Comparison of ENCODE assay signal across 10 mouse cellular contexts in genomic region chr5:124240841-124241685, GRCm38 (mm10). TPM values are rescaled to one million over a fixed set of nuclear protein-coding genes. Genes with fewer than 3 reads are reported as not detected.
DNase-seq lines count a peak whose midpoint lies in the region; ATAC-seq and TF ChIP-seq lines count a peak whose summit lies in the region.
"Had no signal": no experiment of that assay in that cellular context is flagged by ENCODE, and none has a peak within 500 bp of the region (broad histone marks: within the 10 kb centered on the region; RNA-seq: fewer than 3 reads in every experiment).

No protein-coding gene starts in this region.

- H3K4me2 ChIP-seq in liver, embryonic 11.5 days = no peak overlapping the region
- peak overlapping the region; percentile 34 for H3K4me2 ChIP-seq in forebrain, embryonic 14.5 days (ENCODE audit: low read length)
- peak overlapping the region; percentile 17 for H3K4me2 ChIP-seq in kidney, embryonic 16.5 days (replicated peaks; ENCODE audit: low read depth, low read length)

- no peak for TF ChIP-seq CTCF in liver, adult 2 months (IDR thresholded peaks at IDR 0.05; ENCODE audit: low read depth, low read length)
- no peak for TF ChIP-seq CTCF in olfactory bulb, adult 2 months (IDR thresholded peaks at IDR 0.05; ENCODE audit: insufficient read depth, low read depth, low read length)

- DNase-seq in liver, adult 2 months (ENCODE audit: extremely low read depth, low read depth, low spot score) = peak; percentile 49
- DNase-seq in liver, embryonic 11.5 days (ENCODE audit: low spot score) = no peak
- DNase-seq in forebrain, embryonic 14.5 days (ENCODE audit: low spot score) = peak; percentile 77
- DNase-seq in urinary bladder, postnatal 36 days (ENCODE audit: low spot score in 2 of 2) = no peak
- DNase-seq in layer of hippocampus, postnatal 25 days (ENCODE audit: extremely low spot score in 1 of 2, low spot score in 1 of 2) = no peak
- no peak for DNase-seq in MN1 (ENCODE audit: low spot score)

- no peak overlapping the region for H3K27ac ChIP-seq in liver, adult 2 months (replicated peaks; ENCODE audit: insufficient read depth, low read depth, low read length)
- no peak overlapping the region for H3K27ac ChIP-seq in liver, embryonic 11.5 days (ENCODE audit: low read depth, low read length)
- H3K27ac ChIP-seq in forebrain, embryonic 14.5 days (ENCODE audit: low read depth, low read length) = peak overlapping the region; percentile 49
- no peak overlapping the region; the same call in 1 of the 2 replicates for H3K27ac ChIP-seq in kidney, embryonic 16.5 days (ENCODE audit: low read length)
- H3K27ac ChIP-seq in olfactory bulb, adult 2 months (ENCODE audit: insufficient read depth, low read depth, low read length) = peak overlapping the region; percentile 88

- no peaks in the 10 kb centered on the region for H3K9me3 ChIP-seq in liver, embryonic 11.5 days (ENCODE audit: control insufficient read depth, low read length)
- H3K9me3 ChIP-seq in forebrain, embryonic 14.5 days (replicated peaks; ENCODE audit: control insufficient read depth, low read length) = no peaks in the 10 kb centered on the region
- H3K9me3 ChIP-seq in kidney, embryonic 16.5 days (ENCODE audit: low read length) = no peaks in the 10 kb centered on the region
- H3K9me3 ChIP-seq: G1E had no signal

- H3K4me3 ChIP-seq in liver, adult 2 months (ENCODE audit: insufficient read depth, low read depth, low read length) = no peak overlapping the region
- H3K4me3 ChIP-seq in liver, embryonic 11.5 days (ENCODE audit: low read depth, low read length) = no peak overlapping the region
- no peak overlapping the region for H3K4me3 ChIP-seq in forebrain, embryonic 14.5 days (ENCODE audit: low read depth, low read length)
- H3K4me3 ChIP-seq in kidney, embryonic 16.5 days (ENCODE audit: low read length) = no peak overlapping the region
- no peak overlapping the region for H3K4me3 ChIP-seq in olfactory bulb, adult 2 months (ENCODE audit: insufficient read depth, low read depth, low read length)
- H3K4me3 ChIP-seq: erythroblast, embryonic 14.5 days had no signal

- no peak overlapping the region for H3K9ac ChIP-seq in liver, adult 2 months (ENCODE audit: low read depth, low read length)
- no peak overlapping the region for H3K9ac ChIP-seq in liver, embryonic 11.5 days (ENCODE audit: low read depth, low read length)
- no peak overlapping the region for H3K9ac ChIP-seq in forebrain, embryonic 14.5 days (ENCODE audit: low read length)
- H3K9ac ChIP-seq in kidney, embryonic 16.5 days (replicated peaks; ENCODE audit: low read length) = no peak overlapping the region

- H3K27me3 ChIP-seq in liver, adult 2 months (ENCODE audit: control insufficient read depth, insufficient read depth, low read length) = no peaks in the 10 kb centered on the region
- H3K27me3 ChIP-seq in liver, embryonic 11.5 days (replicated peaks; ENCODE audit: control insufficient read depth, insufficient read depth, low read length) = no peaks in the 10 kb centered on the region
- H3K27me3 ChIP-seq in forebrain, embryonic 14.5 days (replicated peaks; ENCODE audit: control insufficient read depth, insufficient read depth, low read length) = no peaks in the 10 kb centered on the region
- no peaks in the 10 kb centered on the region for H3K27me3 ChIP-seq in kidney, embryonic 16.5 days (ENCODE audit: insufficient read depth, low read length)

- peaks cover 49% of the 10 kb centered on the region; the same call in 1 of the 2 replicates for H3K79me2 ChIP-seq in liver, adult 2 months (ENCODE audit: control insufficient read depth, insufficient read depth, low read length)

- H3K36me3 ChIP-seq in liver, adult 2 months (ENCODE audit: control insufficient read depth, insufficient read depth, low read length) = peaks cover 2% of the 10 kb centered on the region
- peaks cover 2% of the 10 kb centered on the region; the same call in 1 of the 2 replicates for H3K36me3 ChIP-seq in liver, embryonic 11.5 days (ENCODE audit: control insufficient read depth, insufficient read depth, low read length)
- H3K36me3 ChIP-seq in forebrain, embryonic 14.5 days (ENCODE audit: control insufficient read depth, insufficient read depth, low read length) = no peaks in the 10 kb centered on the region
- H3K36me3 ChIP-seq in kidney, embryonic 16.5 days (ENCODE audit: insufficient read depth, low read length) = no peaks in the 10 kb centered on the region

- peaks cover 14% of the 10 kb centered on the region for H3K4me1 ChIP-seq in liver, adult 2 months (ENCODE audit: control insufficient read depth, insufficient read depth, low read length)
- H3K4me1 ChIP-seq in liver, embryonic 11.5 days (replicated peaks; ENCODE audit: control insufficient read depth, insufficient read depth, low read length) = peaks cover 38% of the 10 kb centered on the region
- H3K4me1 ChIP-seq in forebrain, embryonic 14.5 days (ENCODE audit: control insufficient read depth, insufficient read depth, low read length) = peaks cover 15% of the 10 kb centered on the region
- H3K4me1 ChIP-seq in kidney, embryonic 16.5 days (ENCODE audit: insufficient read depth, low read length) = peaks cover 28% of the 10 kb centered on the region
- peaks cover 48% of the 10 kb centered on the region for H3K4me1 ChIP-seq in olfactory bulb, adult 2 months (ENCODE audit: control insufficient read depth, insufficient read depth, low read length)

- 64% methylated on average over 22 of the region's 22 CpGs for WGBS in liver, adult 2 months
- whole genome bisulfite sequencing in liver, embryonic 11.5 days = 55% methylated on average over 22 of the region's 22 CpGs
- 23% methylated on average over 22 of the region's 22 CpGs for WGBS in forebrain, embryonic 14.5 days
- 18% methylated on average over 22 of the region's 22 CpGs for WGBS in kidney, embryonic 16.5 days
- WGBS in olfactory bulb, adult 2 months = 34% methylated on average over 22 of the region's 22 CpGs

- no peak for ATAC-seq in liver, embryonic 11.5 days (replicated peaks; ENCODE audit: low FRiP score)
- ATAC-seq in forebrain, embryonic 14.5 days = peak; percentile 83
- peak; percentile 32 for ATAC-seq in kidney, embryonic 16.5 days (ENCODE audit: low FRiP score, low TSS enrichment)

- no peak for TF ChIP-seq POLR2A in liver, adult 2 months (IDR thresholded peaks at IDR 0.05; ENCODE audit: extremely low read depth, insufficient read depth, low read length)
- no peak for TF ChIP-seq POLR2A in olfactory bulb, adult 2 months (IDR thresholded peaks at IDR 0.05; ENCODE audit: insufficient read depth, low read depth, low read length)

RNA-seq across cellular contexts. Expression of gene Pitpnm2, which starts 8.5 kb away (rescaled TPM):
- total RNA-seq in liver, adult 2 months (2014; rRNA removed) = 10.6 and 13.9 TPM in 2 replicates
- polyA plus RNA-seq in liver, adult 2 months (2012; rRNA removed) = 25.5 and 30.3 TPM in 2 replicates
- polyA plus RNA-seq in liver, embryonic 11.5 days (2014; fragmentation: Nextera tagmentation; extraction: Ambion mirVana) = 5.1 and 5.9 TPM in 2 replicates
- 8.5 and 12.2 TPM in 2 replicates for polyA plus RNA-seq in forebrain, embryonic 14.5 days (2014; fragmentation: Nextera tagmentation; extraction: Ambion mirVana)
- 3.9 and 4.1 TPM in 2 replicates for polyA plus RNA-seq in kidney, embryonic 16.5 days (2015; fragmentation: Nextera tagmentation; extraction: Ambion mirVana)
- 145 TPM in 1 of 2 replicates, not detected in the other for polyA plus RNA-seq in olfactory bulb, adult 2 months (2012; ENCODE audit: insufficient read depth, insufficient read length, low replicate concordance, missing spikeins)
- 100 to 1,000 TPM; 255 to 312 TPM for total RNA-seq in layer of hippocampus, postnatal 25 days (2021)

Comparison
In these comparisons a context has a peak if more than half of its experiments do, and no peak if none do; other contexts are left out.
1. DNase-seq: peak in liver, adult 2 months (single experiment) and forebrain, embryonic 14.5 days (single experiment); none in liver, embryonic 11.5 days (single experiment), urinary bladder, postnatal 36 days (0 of 2), layer of hippocampus, postnatal 25 days (0 of 2) and MN1 (single experiment).
2. H3K27ac ChIP-seq: peak in forebrain, embryonic 14.5 days (single experiment) and olfactory bulb, adult 2 months (single experiment); none in liver, adult 2 months (single experiment), liver, embryonic 11.5 days (single experiment) and kidney, embryonic 16.5 days (single experiment).